Mouse (Mus musculus) forebrain, embryonic 16.5 days (tissue): ENCODE results near the gene Negr1. TPM values are rescaled to one million over a fixed set of nuclear protein-coding genes. Genes with fewer than 3 reads are reported as not detected.
A peak's percentile ranks its signal among the peaks of the same experiment; 100 is the strongest.

Experiments used
- ATAC-seq: fragments of 200-750 bp; cut with Nextera tagmentation; 2 replicates; pipeline ENCODE4 v1.8.0; 2017; ENCODE audit warnings: mild to moderate bottlenecking, moderate library complexity
- H3K27ac ChIP-seq: fragments of 300-500 bp; sonication (generic); 2 replicates; pipeline ENCODE4 v1.5.1; 2014; ENCODE audit warnings: low read length, control low read depth
- H3K27me3 ChIP-seq: fragments of 300-500 bp; sonication (generic); replicated peaks from 2 replicates; pipeline ENCODE4 v1.6.1; 2014; ENCODE audit warnings: low read length; ENCODE audit not compliant: control insufficient read depth, insufficient read depth
- H3K36me3 ChIP-seq: fragments of 300-500 bp; sonication (generic); 2 replicates; pipeline ENCODE4 v1.6.1; 2014; ENCODE audit not compliant: control insufficient read depth, insufficient read depth
- H3K4me1 ChIP-seq: fragments of 300-500 bp; sonication (generic); replicated peaks from 2 replicates; pipeline ENCODE4 v1.6.1; 2014; ENCODE audit warnings: low read length; ENCODE audit not compliant: control insufficient read depth, insufficient read depth
- H3K4me2 ChIP-seq: fragments of 300-500 bp; sonication (generic); 2 replicates; pipeline ENCODE4 v1.6.1; 2014; ENCODE audit warnings: mild to moderate bottlenecking, low read length, control low read depth
- H3K4me3 ChIP-seq: fragments of 300-500 bp; sonication (generic); replicated peaks from 2 replicates; pipeline ENCODE4 v1.5.1; 2014; ENCODE audit warnings: mild to moderate bottlenecking, low read length, control low read depth
- H3K9ac ChIP-seq: fragments of 300-500 bp; sonication (generic); replicated peaks from 2 replicates; pipeline ENCODE4 v1.6.1; 2014; ENCODE audit warnings: low read depth, low read length, control low read depth
- H3K9me3 ChIP-seq: fragments of 300-500 bp; sonication (generic); 2 replicates; pipeline ENCODE4 v1.6.1; 2016; ENCODE audit warnings: low read length; ENCODE audit not compliant: control insufficient read depth
- WGBS: fragments of 180-500 bp; shearing (Covaris S2); extraction: QIAGEN DNeasy Blood & Tissue Kit; methylation state at CpG from one replicate; pipeline ENCODE4 v1.1.7; 2014; 5-methylcytosine and 5-hydroxymethylcytosine counted together
- polyA plus RNA-seq: library from polyadenylated mRNA; unstranded; fragments of >200 nt; fragmentation: Nextera tagmentation; extraction: Ambion mirVana; gene quantifications from 2 replicates; pipeline ENCODE4 v1.2.1, GENCODE M21; 2015

The Negr1 gene
- polyA plus RNA-seq, 1 experiment from 2014 or later = 44.7 TPM

- H3K4me3 ChIP-seq = peak overlapping the region; percentile 73
- WGBS = 8% methylated on average over 3 of the region's 3 CpGs
- ATAC-seq = no peak
- no peaks in the 10 kb centered on the region for H3K27me3 ChIP-seq
- peaks cover 22% of the 10 kb centered on the region for H3K4me1 ChIP-seq
- no peaks in the 10 kb centered on the region for H3K36me3 ChIP-seq
- H3K4me2 ChIP-seq = peak overlapping the region; percentile 76
- H3K9ac ChIP-seq = peak overlapping the region; percentile 63; the same call in 1 of the 2 replicates
- peak overlapping the region; percentile 37 for H3K27ac ChIP-seq
- no peaks in the 10 kb centered on the region for H3K9me3 ChIP-seq
Measured at GRCm38 (mm10) chr3:156563353-156563752, 1.8 kb downstream of the Negr1 start.

GRCm38 (mm10) chr3:156573465-156573864 lies 11.9 kb downstream of the Negr1 start:
- peak; percentile 63; the same call in 1 of the 2 replicates for ATAC-seq
- Histone ChIP-seq H3K9me3 (no peaks in the 10 kb centered on the region), H3K36me3 (no peaks in the 10 kb centered on the region), H3K4me3 (no peak overlapping the region), H3K9ac (no peak overlapping the region), H3K27ac (no peak overlapping the region), H3K4me1 (no peaks in the 10 kb centered on the region), H3K4me2 (no peak overlapping the region), H3K27me3 (no peaks in the 10 kb centered on the region)
- 19% methylated on average over 2 of the region's 2 CpGs for WGBS

- H3K4me2 ChIP-seq = no peak overlapping the region
- H3K9me3 ChIP-seq = no peaks in the 10 kb centered on the region
- no peaks in the 10 kb centered on the region for H3K27me3 ChIP-seq
- 0 out of 2 replicates have a peak, but pooled peaks cover 1% of the 10 kb centered on the region for H3K4me1 ChIP-seq
- 91% methylated on average over 1 of the region's 1 CpGs for WGBS
- no peak overlapping the region for H3K4me3 ChIP-seq
- no peak for ATAC-seq
- H3K9ac ChIP-seq = no peak overlapping the region
- no peaks in the 10 kb centered on the region for H3K36me3 ChIP-seq
- H3K27ac ChIP-seq = no peak overlapping the region
Measured at GRCm38 (mm10) chr3:156576292-156576691, 14.7 kb downstream of the Negr1 start.

GRCm38 (mm10) chr3:156590612-156591011 lies 29.0 kb downstream of the Negr1 start:
- no peak overlapping the region for H3K9ac ChIP-seq
- WGBS = 50% methylated on average over 4 of the region's 4 CpGs
- H3K4me1 ChIP-seq = peaks cover 3% of the 10 kb centered on the region; the same call in 1 of the 2 replicates
- no peaks in the 10 kb centered on the region for H3K9me3 ChIP-seq
- no peak overlapping the region for H3K4me2 ChIP-seq
- no peak overlapping the region for H3K27ac ChIP-seq
- H3K4me3 ChIP-seq = no peak overlapping the region
- no peaks in the 10 kb centered on the region for H3K36me3 ChIP-seq
- ATAC-seq = peak; percentile 89
- H3K27me3 ChIP-seq = no peaks in the 10 kb centered on the region

- H3K4me2 ChIP-seq = no peak overlapping the region
- peaks cover 3% of the 10 kb centered on the region; the same call in 1 of the 2 replicates for H3K4me1 ChIP-seq
- no peak overlapping the region for H3K9ac ChIP-seq
- no peak overlapping the region for H3K27ac ChIP-seq
- H3K36me3 ChIP-seq = no peaks in the 10 kb centered on the region
- ATAC-seq = peak; percentile 77
- no peaks in the 10 kb centered on the region for H3K27me3 ChIP-seq
- WGBS = 55% methylated on average over 2 of the region's 2 CpGs
- no peak overlapping the region for H3K4me3 ChIP-seq
- no peaks in the 10 kb centered on the region for H3K9me3 ChIP-seq
Measured at GRCm38 (mm10) chr3:156591125-156591524, 29.5 kb downstream of the Negr1 start.

GRCm38 (mm10) chr3:156606846-156607245 lies 45.3 kb downstream of the Negr1 start:
- H3K27me3 ChIP-seq = no peaks in the 10 kb centered on the region
- no peaks in the 10 kb centered on the region for H3K4me1 ChIP-seq
- no peaks in the 10 kb centered on the region for H3K36me3 ChIP-seq
- no peaks in the 10 kb centered on the region for H3K9me3 ChIP-seq
- no peak overlapping the region for H3K4me2 ChIP-seq
- no peak overlapping the region for H3K4me3 ChIP-seq
- 84% methylated on average over 3 of the region's 3 CpGs for WGBS
- no peak overlapping the region for H3K27ac ChIP-seq
- no peak overlapping the region for H3K9ac ChIP-seq
- ATAC-seq = no peak

GRCm38 (mm10) chr3:156619921-156620320 lies 58.3 kb downstream of the Negr1 start:
- Histone ChIP-seq H3K9me3 (no peaks in the 10 kb centered on the region), H3K4me1 (no peaks in the 10 kb centered on the region), H3K4me3 (no peak overlapping the region), H3K9ac (no peak overlapping the region), H3K27me3 (no peaks in the 10 kb centered on the region), H3K4me2 (no peak overlapping the region), H3K36me3 (no peaks in the 10 kb centered on the region), H3K27ac (no peak overlapping the region)
- 92% methylated on average over 2 of the region's 2 CpGs for WGBS
- ATAC-seq = no peak

GRCm38 (mm10) chr3:156628594-156628993 lies 67.0 kb downstream of the Negr1 start:
- Histone ChIP-seq H3K4me3 (no peak overlapping the region), H3K36me3 (no peaks in the 10 kb centered on the region), H3K27ac (no peak overlapping the region), H3K9ac (no peak overlapping the region), H3K9me3 (no peaks in the 10 kb centered on the region), H3K4me2 (no peak overlapping the region), H3K4me1 (0 out of 2 replicates have a peak, but pooled peaks cover 3% of the 10 kb centered on the region), H3K27me3 (no peaks in the 10 kb centered on the region)
- no peak for ATAC-seq
- 18% methylated on average over 2 of the region's 2 CpGs for WGBS

- Histone ChIP-seq H3K27ac (no peak overlapping the region; the same call in 1 of the 2 replicates), H3K9me3 (no peaks in the 10 kb centered on the region), H3K4me1 (0 out of 2 replicates have a peak, but pooled peaks cover 3% of the 10 kb centered on the region), H3K9ac (no peak overlapping the region), H3K27me3 (no peaks in the 10 kb centered on the region), H3K36me3 (no peaks in the 10 kb centered on the region), H3K4me3 (no peak overlapping the region), H3K4me2 (no peak overlapping the region)
- 12% methylated on average over 3 of the region's 3 CpGs for WGBS
- ATAC-seq = peak; percentile 92
Measured at GRCm38 (mm10) chr3:156632942-156633341, 71.3 kb downstream of the Negr1 start.

- no peak overlapping the region for H3K27ac ChIP-seq
- H3K36me3 ChIP-seq = no peaks in the 10 kb centered on the region
- 87% methylated on average over 3 of the region's 3 CpGs for WGBS
- H3K9me3 ChIP-seq = no peaks in the 10 kb centered on the region
- no peaks in the 10 kb centered on the region for H3K4me1 ChIP-seq
- ATAC-seq = no peak
- no peak overlapping the region for H3K9ac ChIP-seq
- no peak overlapping the region for H3K4me2 ChIP-seq
- no peak overlapping the region for H3K4me3 ChIP-seq
- no peaks in the 10 kb centered on the region for H3K27me3 ChIP-seq
Measured at GRCm38 (mm10) chr3:156639382-156639781, 77.8 kb downstream of the Negr1 start.
